17 mouse cellular contexts compared by ENCODE assay signal in genomic region chr15:100721445-100721844, GRCm38 (mm10). TPM values are rescaled to one million over a fixed set of nuclear protein-coding genes. Genes with fewer than 3 reads are reported as not detected.
"Had no signal": no experiment of that assay in that cellular context is flagged by ENCODE, and none has a peak within 500 bp of the region (broad histone marks: within the 10 kb centered on the region; RNA-seq: fewer than 3 reads in every experiment).

No protein-coding gene starts in this region.

- H3K4me2 ChIP-seq: liver, embryonic 11.5 days; liver, embryonic 15.5 days; lung, embryonic 15.5 days; midbrain, embryonic 13.5 days; neural tube, embryonic 13.5 days; stomach, embryonic 15.5 days had no signal

- H3K9ac ChIP-seq: liver, embryonic 15.5 days; lung, embryonic 15.5 days; midbrain, embryonic 13.5 days; neural tube, embryonic 13.5 days; stomach, embryonic 15.5 days had no signal

- H3K4me1 ChIP-seq: lung, embryonic 15.5 days; midbrain, embryonic 10.5 days; midbrain, embryonic 13.5 days; neural tube, embryonic 13.5 days had no signal

- H3K9me3 ChIP-seq: liver, embryonic 15.5 days; lung, embryonic 15.5 days; midbrain, embryonic 10.5 days; midbrain, embryonic 13.5 days; neural tube, embryonic 13.5 days; stomach, embryonic 15.5 days had no signal

- H3K36me3 ChIP-seq: liver, embryonic 15.5 days; lung, embryonic 15.5 days; midbrain, embryonic 10.5 days; midbrain, embryonic 13.5 days; neural tube, embryonic 13.5 days; stomach, embryonic 15.5 days had no signal

- H3K4me3 ChIP-seq: layer of hippocampus, adult 2 months; liver, embryonic 15.5 days; lung, embryonic 15.5 days; megakaryocyte, embryonic 14.5 days; midbrain, embryonic 10.5 days; midbrain, embryonic 13.5 days; myocyte; neural tube, embryonic 13.5 days; stomach, embryonic 15.5 days had no signal

- H3K27me3 ChIP-seq: neural tube, embryonic 13.5 days; stomach, embryonic 15.5 days had no signal

- ATAC-seq: midbrain, embryonic 13.5 days; midbrain, embryonic 16.5 days had no signal

- DNase-seq: kidney, adult 2 months; kidney, postnatal 25 days; lung, adult 18-20 months; lung, postnatal 10 days; lung, postnatal 36 days had no signal

- H3K27ac ChIP-seq: kidney, postnatal 0 days; layer of hippocampus, adult 2 months; liver, embryonic 15.5 days; lung, embryonic 15.5 days; midbrain, embryonic 10.5 days; midbrain, embryonic 13.5 days; neural tube, embryonic 13.5 days had no signal

RNA-seq across cellular contexts. Expression of gene Galnt6, which starts 7.7 kb away (rescaled TPM):
- polyA plus RNA-seq: midbrain, embryonic 13.5 days had no signal

RNA-seq across cellular contexts. Expression of gene Bin2, which starts 52.1 kb away (rescaled TPM):
- polyA plus RNA-seq: myocyte had no signal
